Mouse (Mus musculus) stomach, postnatal 0 days (tissue): ENCODE results near the gene 4930558C23Rik. TPM values are rescaled to one million over a fixed set of nuclear protein-coding genes. Genes with fewer than 3 reads are reported as not detected.
"Not testable (repeated sequence)": the region's sequence is repeated elsewhere in the genome, so short reads cannot be mapped to it uniquely, and the experiment has no call there.

Experiments used
- ATAC-seq: fragments of 200-750 bp; cut with Nextera tagmentation; 2 replicates; pipeline ENCODE4 v1.8.0; 2017; ENCODE audit not compliant: low FRiP score, low TSS enrichment
- DNase-seq: peaks from one replicate; pipeline ENCODE4 v3.0.0-alpha.2; 2016; ENCODE audit warnings: low spot score
- H3K27ac ChIP-seq: fragments of 300-500 bp; sonication (generic); replicated peaks from 2 replicates; pipeline ENCODE4 v1.5.1; 2014; ENCODE audit warnings: mild to moderate bottlenecking, control low read depth
- H3K27me3 ChIP-seq: fragments of 300-500 bp; sonication (generic); 2 replicates; pipeline ENCODE4 v1.6.1; 2014; ENCODE audit warnings: low read length; ENCODE audit not compliant: control insufficient read depth, insufficient read depth
- H3K36me3 ChIP-seq: fragments of 300-500 bp; sonication (generic); 2 replicates; pipeline ENCODE4 v1.6.1; 2014; ENCODE audit warnings: low read length, mixed read lengths; ENCODE audit not compliant: control insufficient read depth, insufficient read depth
- H3K4me1 ChIP-seq: fragments of 300-500 bp; sonication (generic); replicated peaks from 2 replicates; pipeline ENCODE4 v1.6.1; 2014; ENCODE audit warnings: antibody characterized with exemption; ENCODE audit not compliant: control insufficient read depth, insufficient read depth
- H3K4me2 ChIP-seq: fragments of 300-500 bp; sonication (generic); replicated peaks from 2 replicates; pipeline ENCODE4 v1.6.1; 2014; ENCODE audit warnings: low read depth, mild to moderate bottlenecking, control low read depth, moderate library complexity
- H3K4me3 ChIP-seq: fragments of 300-500 bp; sonication (generic); 2 replicates; pipeline ENCODE4 v1.5.1; 2014; ENCODE audit warnings: low read depth, low read length, control low read depth
- H3K9ac ChIP-seq: fragments of 300-500 bp; sonication (generic); 2 replicates; pipeline ENCODE4 v1.6.1; 2014; ENCODE audit warnings: mild to moderate bottlenecking, low read length, control low read depth, mixed read lengths
- H3K9me3 ChIP-seq: fragments of 300-500 bp; sonication (generic); 2 replicates; pipeline ENCODE4 v1.6.1; 2016; ENCODE audit warnings: low read length; ENCODE audit not compliant: control insufficient read depth
- CTCF ChIP-seq: IDR thresholded peaks from 2 replicates; pipeline ENCODE4 v1.5.1; 2016; ENCODE audit warnings: antibody characterized with exemption, low read depth, mild to moderate bottlenecking, moderate library complexity
- EP300 ChIP-seq: optimal IDR thresholded peaks from 2 replicates; pipeline ENCODE3; 2016; ENCODE audit warnings: antibody characterized with exemption
- WGBS: fragments of 180-500 bp; shearing (Covaris S2); extraction: QIAGEN DNeasy Blood & Tissue Kit; methylation state at CpG from one replicate; pipeline ENCODE4 v1.1.7; 2014; 5-methylcytosine and 5-hydroxymethylcytosine counted together
- polyA plus RNA-seq: library from polyadenylated mRNA; unstranded; fragments of >200 nt; fragmentation: Nextera tagmentation; extraction: Ambion mirVana; gene quantifications from 2 replicates; pipeline ENCODE4 v1.2.1, GENCODE M21; 2015

4930558C23Rik gene
- polyA plus RNA-seq, 1 experiment from 2014 or later, result 0.13 TPM

DNA sequence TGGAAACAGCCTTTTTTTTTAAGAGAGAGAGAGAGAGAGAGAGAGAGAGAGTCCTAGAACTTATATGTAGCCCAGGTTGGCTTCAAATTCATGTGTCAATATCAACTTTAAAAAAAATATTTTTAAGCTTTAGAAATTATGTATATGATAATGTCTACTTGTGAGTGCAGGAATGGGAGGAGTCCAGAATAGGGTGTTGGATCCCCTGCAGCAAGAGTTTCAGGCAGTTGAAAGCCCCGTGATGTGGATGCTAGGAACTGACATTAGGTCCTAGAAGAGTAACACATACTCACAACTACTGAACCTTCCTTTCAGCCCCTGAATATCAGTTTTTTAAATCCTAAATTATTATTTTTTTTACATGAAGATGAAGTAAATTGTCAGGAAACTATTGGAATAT, 32.9 kb upstream of the 4930558C23Rik start:
- no peak for ATAC-seq
- Histone ChIP-seq H3K27me3 (no peaks in the 10 kb centered on the region), H3K9me3 (no peaks in the 10 kb centered on the region), H3K4me3 (peak overlapping the region; percentile 92; the same call in 1 of the 2 replicates), H3K9ac (no peak overlapping the region), H3K4me2 (peak overlapping the region; percentile 56; the same call in 1 of the 2 replicates), H3K36me3 (0 out of 2 replicates have a peak, but pooled peaks cover 6% of the 10 kb centered on the region), H3K4me1 (no peaks in the 10 kb centered on the region), H3K27ac (no peak overlapping the region)
- no peak for TF ChIP-seq CTCF
- no peak for TF ChIP-seq EP300
- no peak for DNase-seq
- 38% methylated on average over 1 of the region's 1 CpGs for WGBS

DNA sequence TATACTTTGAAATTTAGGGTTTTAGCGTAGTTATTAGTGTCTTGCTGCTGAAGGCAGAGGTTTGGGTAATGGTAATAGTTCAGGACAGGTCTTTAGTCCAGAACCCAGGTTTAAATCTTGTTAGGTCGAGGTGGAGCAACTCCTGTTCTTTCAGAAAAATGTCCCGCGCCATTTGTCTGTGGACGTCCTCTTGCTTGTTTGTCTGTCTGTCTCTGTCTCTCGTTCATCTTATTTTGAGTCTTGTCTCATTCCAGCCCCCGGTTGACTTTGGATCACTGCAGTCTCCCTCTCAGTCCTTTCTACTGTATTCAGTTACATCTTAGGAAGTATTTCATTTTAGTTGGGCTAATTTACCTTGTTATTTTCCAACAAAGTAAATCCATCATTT, 32.3 kb upstream of the 4930558C23Rik start:
- no peaks in the 10 kb centered on the region for H3K9me3 ChIP-seq
- H3K27ac ChIP-seq, result no peak overlapping the region
- 0% methylated on average over 7 of the region's 7 CpGs for WGBS
- H3K4me2 ChIP-seq, result peak overlapping the region; percentile 56
- no peak for TF ChIP-seq EP300
- TF ChIP-seq CTCF, result no peak
- DNase-seq (no peak), ATAC-seq (no peak)
- H3K36me3 ChIP-seq, result 0 out of 2 replicates have a peak, but pooled peaks cover 6% of the 10 kb centered on the region
- peak overlapping the region; percentile 91 for H3K9ac ChIP-seq
- peak overlapping the region; percentile 92 for H3K4me3 ChIP-seq
- H3K27me3 ChIP-seq, result no peaks in the 10 kb centered on the region
- no peaks in the 10 kb centered on the region for H3K4me1 ChIP-seq

DNA sequence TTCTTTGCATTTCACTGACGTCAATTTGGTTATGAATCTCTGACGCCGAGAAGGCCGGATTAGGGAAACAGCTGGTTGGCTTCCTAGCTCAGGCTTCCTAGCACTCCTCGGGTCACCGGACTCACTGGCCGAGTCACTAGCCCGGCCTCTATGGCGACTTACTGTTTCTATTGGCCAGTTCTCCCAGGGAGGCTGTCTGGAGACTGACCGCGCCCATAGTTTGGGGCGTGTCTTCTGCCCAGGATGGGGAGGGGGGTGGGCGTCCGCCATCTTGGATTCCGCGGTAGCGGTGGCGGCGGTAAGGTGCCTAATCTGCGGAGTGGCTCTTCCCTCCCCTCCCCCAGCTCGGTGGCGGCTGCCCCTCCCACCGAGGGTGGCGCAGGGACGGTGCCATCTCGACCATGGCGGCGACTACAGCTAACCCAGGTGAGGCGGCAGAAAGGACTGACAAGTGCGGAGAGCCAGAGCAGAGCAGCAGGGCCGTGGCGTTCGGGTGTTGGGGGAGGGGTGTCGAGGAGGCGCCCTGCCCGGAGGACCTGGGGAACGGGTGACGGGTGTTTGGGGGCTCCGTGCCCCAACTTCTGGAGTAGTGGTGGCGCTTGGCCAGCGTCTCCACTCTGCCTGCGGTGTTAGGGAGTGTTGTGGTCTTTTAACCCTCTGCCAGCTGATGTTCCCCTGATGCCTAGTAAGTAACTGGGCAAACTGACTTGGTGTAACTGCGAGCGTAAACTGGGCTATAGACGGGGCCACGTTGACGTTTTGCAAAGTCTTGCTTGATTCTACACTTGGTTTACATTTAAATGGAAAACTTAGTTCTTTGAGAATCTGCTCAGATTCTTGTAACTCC, 31.7 kb upstream of the 4930558C23Rik start, which contains the start of gene Arnt:
Gene Arnt (plus strand): TSS at position 253 of the 847 bp plus-strand sequence.
- Histone ChIP-seq H3K36me3 (0 out of 2 replicates have a peak, but pooled peaks cover 6% of the 10 kb centered on the region), H3K27ac (peak within 1 kb of the TSS; percentile 90), H3K9me3 (no peaks in the 10 kb centered on the region), H3K9ac (peak within 1 kb of the TSS; percentile 91), H3K27me3 (no peaks in the 10 kb centered on the region), H3K4me3 (peak within 1 kb of the TSS; percentile 92), H3K4me2 (peak within 1 kb of the TSS; percentile 56), H3K4me1 (no peaks in the 10 kb centered on the region)
- peak; percentile 23; the same call in 1 of the 2 replicates for TF ChIP-seq CTCF
- TF ChIP-seq EP300, result no peak
- DNase-seq (peak; percentile 97), ATAC-seq (peak; percentile 100)
- under 1% methylated on average over 47 of the region's 47 CpGs for WGBS

DNA sequence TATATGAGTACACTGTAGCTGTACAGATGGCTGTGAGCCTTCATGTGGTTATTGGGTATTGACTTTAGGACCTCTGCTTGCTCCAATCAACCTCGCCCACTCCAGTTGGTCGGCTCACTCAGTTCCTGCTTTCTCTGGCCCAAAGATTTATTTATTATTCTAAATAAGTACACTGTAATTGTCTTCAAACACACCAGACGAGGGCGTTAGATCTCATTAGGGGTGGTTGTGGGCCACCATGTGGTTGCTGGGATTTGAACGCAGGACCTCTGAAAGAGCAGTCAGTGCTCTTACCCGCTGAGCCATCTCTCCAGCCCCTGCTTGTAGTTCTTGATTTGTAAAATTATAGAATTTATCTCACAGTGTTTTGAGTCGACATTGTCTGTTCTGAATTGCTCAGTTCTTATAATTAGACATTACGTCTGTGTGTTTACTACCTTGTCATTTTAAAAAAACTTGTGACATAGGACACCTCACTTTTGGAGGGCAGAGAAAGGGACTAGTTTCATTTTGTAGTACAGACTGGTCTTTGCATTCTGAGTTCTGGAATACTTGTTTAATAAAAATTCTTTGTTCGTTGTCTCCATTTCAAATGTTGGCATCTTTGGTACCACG, 30.8 kb upstream of the 4930558C23Rik start:
- ATAC-seq (no peak), DNase-seq (no peak)
- Histone ChIP-seq H3K9me3 (no peaks in the 10 kb centered on the region), H3K4me3 (peak overlapping the region; percentile 92), H3K36me3 (0 out of 2 replicates have a peak, but pooled peaks cover 6% of the 10 kb centered on the region), H3K4me1 (no peaks in the 10 kb centered on the region), H3K27ac (peak overlapping the region; percentile 24; the same call in 1 of the 2 replicates), H3K27me3 (no peaks in the 10 kb centered on the region), H3K4me2 (peak overlapping the region; percentile 56), H3K9ac (no peak overlapping the region)
- WGBS, result 59% methylated on average over 10 of the region's 10 CpGs
- no peak; the same call in 1 of the 2 replicates for TF ChIP-seq CTCF
- TF ChIP-seq EP300, result no peak

DNA sequence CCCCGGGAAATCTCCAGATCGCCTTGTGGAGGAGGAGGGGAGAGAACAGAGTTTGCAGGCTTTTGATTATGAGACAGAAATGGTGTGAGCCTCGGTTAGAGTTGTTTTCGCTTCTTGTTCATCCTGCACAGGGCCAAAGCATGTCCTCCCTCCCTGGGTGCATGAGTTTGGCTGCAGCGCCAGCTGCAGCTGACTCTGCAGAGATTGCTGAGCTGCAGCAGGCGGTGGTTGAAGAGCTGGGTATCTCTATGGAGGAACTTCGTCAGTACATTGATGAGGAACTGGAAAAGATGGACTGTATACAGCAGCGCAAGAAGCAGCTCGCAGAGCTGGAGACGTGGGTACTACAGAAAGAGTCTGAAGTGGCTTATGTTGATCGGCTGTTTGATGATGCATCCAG, 25.8 kb upstream of the 4930558C23Rik start:
- not testable (repeated sequence) for H3K27ac ChIP-seq, H3K4me2 ChIP-seq, H3K27me3 ChIP-seq, DNase-seq, H3K9ac ChIP-seq, H3K9me3 ChIP-seq, H3K4me3 ChIP-seq, H3K4me1 ChIP-seq, H3K36me3 ChIP-seq, ATAC-seq
- 84% methylated on average over 4 of the region's 11 CpGs for WGBS

DNA sequence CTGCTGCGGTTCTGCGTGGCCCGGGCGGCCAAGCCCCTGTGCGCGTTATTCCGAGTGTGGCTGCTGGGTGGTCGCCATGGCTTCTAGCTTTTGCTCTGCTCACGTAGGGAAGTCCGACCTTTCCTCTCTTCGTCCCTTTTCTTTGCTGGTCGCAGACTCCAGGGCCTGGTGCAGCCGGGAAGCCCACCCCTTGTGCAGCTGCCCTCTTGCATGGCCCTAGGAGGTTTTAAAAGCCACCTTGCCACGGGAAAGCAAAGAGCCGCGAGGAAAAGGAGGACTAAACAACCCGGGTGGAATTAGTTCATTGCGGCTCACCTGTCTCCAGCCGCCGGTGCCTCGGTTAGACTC, 25.2 kb upstream of the 4930558C23Rik start:
- H3K4me3 ChIP-seq, result peak overlapping the region; percentile 19; the same call in 1 of the 2 replicates
- H3K9me3 ChIP-seq, ATAC-seq, H3K9ac ChIP-seq, H3K36me3 ChIP-seq, H3K27ac ChIP-seq, DNase-seq, H3K27me3 ChIP-seq, H3K4me1 ChIP-seq: not testable (repeated sequence)
- 34% methylated on average over 8 of the region's 21 CpGs for WGBS
- peak overlapping the region; percentile 41 for H3K4me2 ChIP-seq

DNA sequence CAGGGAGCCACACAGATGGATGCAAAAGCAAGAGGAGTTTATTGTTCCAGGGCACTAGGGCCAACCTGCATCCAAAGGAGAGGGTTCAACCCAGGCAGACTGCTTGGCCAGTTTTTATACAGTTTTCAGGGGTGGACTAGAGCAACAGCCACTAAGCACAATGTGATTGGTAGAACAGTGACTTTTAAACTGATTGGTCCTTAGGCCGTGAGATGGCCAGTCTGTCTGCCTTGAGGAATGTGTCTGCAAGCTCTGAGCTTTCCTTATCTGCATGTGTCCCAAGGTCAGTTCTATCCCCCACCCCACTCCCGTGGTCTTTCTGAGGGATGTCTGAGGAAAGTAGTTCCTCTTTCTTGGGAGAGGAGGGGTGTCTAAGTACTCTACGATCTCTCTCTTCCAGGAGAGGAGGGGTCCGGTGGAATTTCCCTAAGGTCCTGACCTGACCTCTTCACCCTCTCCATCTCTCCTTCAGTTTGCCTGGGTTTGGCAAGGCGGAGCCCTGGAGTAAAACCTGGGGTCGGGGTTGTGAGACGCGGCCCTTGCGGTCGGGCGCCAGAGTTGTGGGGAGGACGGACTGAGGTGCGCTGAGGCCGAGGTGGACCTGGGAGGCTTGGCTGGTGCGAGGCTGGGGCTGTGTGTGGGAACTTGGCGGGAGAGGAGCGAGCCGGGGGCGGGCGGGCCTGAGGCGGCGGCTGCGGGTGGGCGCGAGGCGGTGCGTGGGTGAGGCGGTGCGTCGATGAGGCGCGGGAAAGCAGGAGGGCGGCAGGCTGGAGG, 24.7 kb upstream of the 4930558C23Rik start:
- not testable (repeated sequence) for H3K9me3 ChIP-seq, H3K27me3 ChIP-seq, H3K9ac ChIP-seq, H3K36me3 ChIP-seq, H3K4me1 ChIP-seq, H3K27ac ChIP-seq, DNase-seq
- Histone ChIP-seq H3K4me2 (peak overlapping the region; percentile 41), H3K4me3 (peak overlapping the region; percentile 19; the same call in 1 of the 2 replicates)
- peak; percentile 71 for ATAC-seq
- WGBS, result 52% methylated on average over 8 of the region's 33 CpGs

DNA sequence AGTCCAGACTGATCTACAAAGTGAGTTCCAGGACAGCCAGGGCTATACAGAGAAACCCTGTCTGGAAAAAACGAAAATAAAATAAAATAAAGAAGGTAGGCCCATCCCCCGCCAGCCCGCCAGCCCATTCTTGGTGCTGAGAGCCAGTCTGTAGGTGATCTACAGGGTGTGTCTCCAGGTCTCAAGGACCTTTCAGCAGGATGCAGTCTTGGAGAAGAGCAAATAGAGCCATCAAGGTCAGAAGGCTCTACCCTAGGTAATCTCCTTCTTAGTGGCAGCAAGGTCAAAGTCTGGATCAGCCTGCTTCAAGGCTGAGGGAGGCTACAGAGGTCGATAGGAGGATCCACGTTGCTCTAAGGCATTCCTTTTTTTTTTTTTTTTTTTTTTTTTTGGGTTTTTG, 23.8 kb upstream of the 4930558C23Rik start:
- ATAC-seq, H3K4me2 ChIP-seq, H3K27ac ChIP-seq, H3K4me1 ChIP-seq, H3K9ac ChIP-seq, H3K4me3 ChIP-seq, H3K36me3 ChIP-seq, DNase-seq, H3K27me3 ChIP-seq, H3K9me3 ChIP-seq: not testable (repeated sequence)
- WGBS, result 91% methylated on average over 5 of the region's 5 CpGs
